Mouse (Mus musculus): ENCODE data around the gene Btnl6.

The Btnl6 gene

GRCm38 (mm10) chr17:34497319-34497718 lies 19.8 kb downstream of the Btnl6 start:
- WGBS: 87% methylated on average over 3 of the region's 3 CpGs

GRCm38 (mm10) chr17:34496539-34496938 lies 20.6 kb downstream of the Btnl6 start:
- WGBS: 63% methylated on average over 2 of the region's 2 CpGs

DNA sequence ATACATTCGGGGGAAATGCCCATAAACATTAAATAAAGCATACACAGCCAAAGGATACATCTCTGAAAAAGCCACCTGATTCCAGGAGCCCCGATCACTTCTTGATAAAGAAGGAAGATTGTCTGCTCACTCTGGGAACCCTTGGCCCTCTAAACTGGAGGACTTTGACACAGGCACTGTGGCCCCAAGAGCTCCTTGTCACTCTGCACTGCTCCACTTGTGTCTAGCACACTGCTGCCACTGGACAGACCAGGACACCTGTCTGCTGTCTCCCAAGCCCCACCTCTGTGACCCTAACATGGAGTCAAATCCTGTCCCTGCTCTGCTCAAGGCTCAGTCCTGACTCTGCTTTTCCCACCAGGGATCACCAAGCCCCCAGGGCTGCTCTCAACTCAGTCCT lies 22.0 kb downstream of the Btnl6 start:
- WGBS: 92% methylated on average over 2 of the region's 2 CpGs

DNA sequence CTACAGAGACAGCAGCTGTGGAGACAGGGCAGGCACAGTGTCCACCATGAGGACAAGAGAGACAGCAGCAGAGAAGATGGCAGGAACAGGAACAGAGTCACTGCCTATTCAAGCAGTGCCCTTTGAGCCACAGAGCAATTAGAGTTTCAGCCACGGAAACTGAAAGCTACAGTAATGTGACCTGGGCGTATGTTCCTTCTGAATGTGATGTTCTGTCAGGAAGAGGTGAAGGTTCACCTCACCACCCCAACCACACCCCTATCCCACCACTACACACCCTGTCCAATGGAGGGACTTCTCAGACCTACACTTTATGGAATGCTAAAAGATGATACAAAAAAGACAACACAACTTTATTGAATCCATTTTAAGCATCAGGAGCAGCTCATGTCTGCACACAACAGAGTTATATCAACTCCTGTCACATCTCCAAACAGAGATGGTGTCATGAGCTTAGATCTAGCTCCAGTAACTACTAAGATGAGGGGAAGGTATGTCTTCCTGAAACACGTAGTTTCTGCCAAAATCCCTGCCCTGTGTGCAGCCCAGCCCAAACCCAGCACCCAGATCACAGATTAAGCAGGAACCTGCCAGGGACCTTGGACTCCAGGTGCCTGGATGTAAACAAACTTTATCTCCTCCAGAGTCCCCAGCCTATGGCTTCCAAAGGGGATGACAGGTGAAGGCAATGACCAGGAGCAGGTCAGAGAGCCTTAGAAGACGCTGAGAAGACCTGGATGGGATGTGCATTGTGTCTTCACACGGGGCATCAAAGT lies 39.7 kb downstream of the Btnl6 start, which contains the start of gene Btnl4:
Gene Btnl4, minus strand, starts transcription at position 81 of the 776 bp plus-strand sequence.
- WGBS: 84% methylated on average over 5 of the region's 5 CpGs

DNA sequence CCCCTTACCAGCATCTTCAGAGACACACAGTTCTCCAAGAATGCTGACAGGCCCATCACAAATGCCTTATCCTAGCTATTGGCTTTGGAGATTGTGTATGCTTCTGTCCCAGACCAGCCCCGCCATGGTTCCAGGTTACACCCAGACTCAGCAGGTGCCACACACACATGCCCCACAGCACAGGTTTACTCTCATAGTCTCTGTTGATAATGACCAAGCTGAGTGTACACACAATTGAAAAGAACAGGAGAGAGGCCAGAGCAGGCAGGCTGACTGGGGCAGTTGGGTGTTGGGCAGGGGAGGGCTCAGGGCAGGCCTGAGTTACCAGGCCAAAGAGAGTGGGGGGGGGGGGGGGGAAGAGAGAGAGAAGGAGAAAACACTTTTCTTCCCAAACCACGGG lies 40.7 kb downstream of the Btnl6 start:
- WGBS: 95% methylated on average over 1 of the region's 2 CpGs

DNA sequence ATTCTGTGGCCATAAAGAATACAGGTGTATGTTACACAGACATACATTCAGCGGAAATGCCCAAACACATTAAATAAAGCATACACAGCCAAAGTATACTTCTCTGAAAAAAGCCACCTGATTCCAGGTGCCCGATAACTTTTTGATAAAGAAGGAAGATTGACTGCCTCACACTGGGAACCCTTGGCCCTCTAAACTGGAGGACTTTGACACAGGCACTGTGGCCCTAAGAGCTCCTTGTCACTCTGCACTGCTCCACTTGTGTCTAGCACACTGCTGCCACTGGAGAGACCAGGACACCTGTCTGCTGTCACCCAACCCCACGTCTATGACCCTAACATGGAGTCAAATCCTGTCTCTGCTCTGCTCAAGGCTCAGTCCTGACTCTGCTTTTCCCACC lies 42.1 kb downstream of the Btnl6 start:
- 90% methylated on average over 3 of the region's 3 CpGs for WGBS

GRCm38 (mm10) chr17:34470491-34470890 lies 46.7 kb downstream of the Btnl6 start:
- WGBS: 83% methylated on average over 2 of the region's 2 CpGs

GRCm38 (mm10) chr17:34459255-34459654 lies 57.9 kb downstream of the Btnl6 start:
- 91% methylated on average over 3 of the region's 3 CpGs for WGBS

Data from cerebral cortex, adult 2 months (tissue).